Mouse (Mus musculus): ENCODE measurements around the gene Tbkbp1. TPM values are rescaled to one million over a fixed set of nuclear protein-coding genes. Genes with fewer than 3 reads are reported as not detected.

Tbkbp1 gene
- polyA plus RNA-seq, 1 experiment from 2014 or later: 5.5 TPM

DNA sequence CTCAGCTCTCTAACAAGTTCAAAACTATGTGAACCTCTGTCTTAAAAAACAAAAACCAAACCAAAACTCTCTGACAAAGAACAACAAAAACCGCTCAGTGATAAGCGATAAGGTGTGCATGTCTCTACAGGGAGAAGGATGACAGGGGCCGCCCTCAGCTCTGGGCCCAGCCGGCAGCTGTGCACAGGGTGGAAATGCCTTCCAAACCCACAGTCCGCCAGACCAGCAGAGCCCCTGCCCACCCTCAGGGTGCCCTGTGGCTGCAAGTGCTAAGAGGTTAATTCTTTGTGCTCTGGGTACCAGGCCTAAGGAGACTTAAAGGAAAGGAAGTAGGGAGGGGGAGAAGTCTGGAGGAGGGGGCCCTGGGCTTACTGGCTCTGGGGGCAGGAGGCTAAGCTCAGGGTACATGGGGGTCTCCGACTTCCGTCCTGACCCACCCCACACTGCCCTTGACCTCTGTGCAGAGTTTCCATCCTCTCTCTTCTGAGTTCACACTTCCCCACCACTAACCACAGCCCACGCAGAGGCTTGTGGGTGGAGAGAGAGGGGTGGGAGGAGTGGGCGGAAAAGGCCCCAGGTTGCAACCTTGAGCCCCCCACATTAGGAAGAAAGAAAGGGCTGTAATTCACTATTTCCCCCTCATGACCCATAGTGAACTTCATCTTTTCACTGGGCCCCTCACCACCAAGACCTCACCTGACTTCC is 7.9 kb downstream of the Tbkbp1 start:
- H3K27me3 ChIP-seq (replicated peaks): peaks cover 52% of the 10 kb centered on the region
- H3K27ac ChIP-seq (replicated peaks): no peak overlapping the region
- H3K9ac ChIP-seq: no peak overlapping the region
- peaks cover 46% of the 10 kb centered on the region for H3K36me3 ChIP-seq
- H3K4me3 ChIP-seq: no peak overlapping the region
- H3K4me2 ChIP-seq: no peak overlapping the region
- ATAC-seq (ENCODE audit: extremely low read depth, insufficient number of reproducible peaks, low FRiP score, low TSS enrichment): no peak
- H3K4me1 ChIP-seq: peaks cover 40% of the 10 kb centered on the region
- H3K9me3 ChIP-seq: no peaks in the 10 kb centered on the region
- 68% methylated on average over 9 of the region's 9 CpGs for WGBS

DNA sequence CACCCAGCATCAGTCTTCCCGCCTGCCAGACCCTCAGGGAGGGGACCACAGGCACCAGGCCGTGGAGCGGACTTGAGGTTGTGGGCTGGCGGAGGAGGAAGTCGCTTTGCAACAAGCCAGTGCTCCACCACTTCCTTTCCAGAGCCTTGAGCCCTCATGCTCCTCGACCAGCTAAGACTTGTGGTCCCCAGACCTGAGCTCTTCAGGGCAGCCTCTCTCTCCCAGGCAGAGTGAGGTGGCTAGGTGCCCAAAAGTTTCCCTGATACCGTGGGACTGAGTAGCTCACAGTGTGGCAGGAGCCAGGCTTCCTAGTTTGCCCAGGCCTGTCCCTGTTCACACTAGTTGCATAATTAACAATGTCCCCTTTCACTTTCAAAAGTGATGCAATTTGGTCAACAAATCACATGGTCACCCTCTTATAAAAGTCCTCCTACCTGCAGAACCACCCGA is 9.1 kb downstream of the Tbkbp1 start:
- Histone ChIP-seq H3K4me2 (no peak overlapping the region), H3K4me3 (no peak overlapping the region), H3K9ac (no peak overlapping the region), H3K27me3 (replicated peaks) (peaks cover 55% of the 10 kb centered on the region), H3K9me3 (no peaks in the 10 kb centered on the region), H3K36me3 (peaks cover 43% of the 10 kb centered on the region), H3K27ac (replicated peaks) (no peak overlapping the region), H3K4me1 (peaks cover 30% of the 10 kb centered on the region)
- WGBS: 60% methylated on average over 8 of the region's 8 CpGs
- no peak for ATAC-seq (ENCODE audit: extremely low read depth, insufficient number of reproducible peaks, low FRiP score, low TSS enrichment)

- Histone ChIP-seq H3K27me3 (replicated peaks) (peaks cover 65% of the 10 kb centered on the region), H3K9me3 (no peaks in the 10 kb centered on the region), H3K4me1 (peaks cover 16% of the 10 kb centered on the region), H3K27ac (replicated peaks) (no peak overlapping the region), H3K9ac (no peak overlapping the region), H3K4me3 (no peak overlapping the region), H3K4me2 (no peak overlapping the region), H3K36me3 (peaks cover 47% of the 10 kb centered on the region)
- 69% methylated on average over 4 of the region's 4 CpGs for WGBS
- no peak for ATAC-seq (ENCODE audit: extremely low read depth, insufficient number of reproducible peaks, low FRiP score, low TSS enrichment)
Measured at GRCm38 (mm10) chr11:97140811-97141210, 10.5 kb downstream of the Tbkbp1 start.

GRCm38 (mm10) chr11:97139256-97139655 is 12.0 kb downstream of the Tbkbp1 start:
- Histone ChIP-seq H3K4me3 (peak overlapping the region; percentile 55), H3K9me3 (no peaks in the 10 kb centered on the region), H3K27ac (replicated peaks) (no peak overlapping the region), H3K9ac (peak overlapping the region; percentile 82), H3K36me3 (peaks cover 33% of the 10 kb centered on the region), H3K4me1 (peaks cover 15% of the 10 kb centered on the region), H3K27me3 (replicated peaks) (peaks cover 80% of the 10 kb centered on the region), H3K4me2 (peak overlapping the region; percentile 86)
- 17% methylated on average over 15 of the region's 15 CpGs for WGBS
- no peak for ATAC-seq (ENCODE audit: extremely low read depth, insufficient number of reproducible peaks, low FRiP score, low TSS enrichment)

DNA sequence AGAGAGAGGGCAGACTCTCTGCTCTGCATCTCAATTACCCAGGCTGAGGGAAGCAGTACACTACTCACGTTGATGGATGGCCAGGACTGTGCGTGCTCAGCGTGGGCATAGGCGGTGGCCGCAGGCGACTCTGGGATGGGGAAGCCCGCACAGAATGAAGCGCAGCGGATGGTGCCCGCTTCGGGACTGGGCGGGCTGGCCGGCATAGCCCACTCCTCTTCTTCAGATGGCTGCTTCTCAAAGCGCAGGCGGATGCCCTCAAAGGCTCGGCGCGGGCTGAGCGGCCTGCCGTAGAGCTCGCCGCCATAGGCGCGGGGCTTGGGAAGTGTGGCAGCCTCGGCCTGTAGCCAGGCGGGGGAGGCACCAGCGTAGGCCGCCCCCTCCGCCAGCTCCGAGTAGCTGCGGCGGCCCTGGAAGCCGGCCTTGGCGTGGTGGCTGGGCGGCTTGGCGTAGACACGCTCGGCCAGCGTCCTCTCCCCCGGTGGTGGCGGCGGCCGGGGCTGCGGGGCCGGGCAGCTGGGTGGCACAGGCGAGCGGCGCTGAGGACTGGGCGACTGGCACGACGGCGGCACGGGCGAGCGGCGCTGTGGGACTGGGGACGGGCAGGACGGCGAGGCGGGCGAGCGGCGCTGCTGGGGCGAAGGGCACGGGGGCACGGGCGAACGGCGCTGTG is 12.6 kb downstream of the Tbkbp1 start:
- H3K9ac ChIP-seq: peak overlapping the region; percentile 82
- no peak overlapping the region for H3K27ac ChIP-seq (replicated peaks)
- H3K9me3 ChIP-seq: no peaks in the 10 kb centered on the region
- peak; percentile 27; the same call in 1 of the 2 replicates for ATAC-seq (ENCODE audit: extremely low read depth, insufficient number of reproducible peaks, low FRiP score, low TSS enrichment)
- peaks cover 86% of the 10 kb centered on the region for H3K27me3 ChIP-seq (replicated peaks)
- peak overlapping the region; percentile 55 for H3K4me3 ChIP-seq
- H3K4me1 ChIP-seq: peaks cover 15% of the 10 kb centered on the region
- H3K36me3 ChIP-seq: peaks cover 29% of the 10 kb centered on the region
- peak overlapping the region; percentile 86 for H3K4me2 ChIP-seq
- 12% methylated on average over 69 of the region's 69 CpGs for WGBS

- 53% methylated on average over 5 of the region's 5 CpGs for WGBS
- Histone ChIP-seq H3K4me1 (peaks cover 1% of the 10 kb centered on the region), H3K36me3 (peaks cover 18% of the 10 kb centered on the region), H3K4me2 (no peak overlapping the region), H3K27me3 (replicated peaks) (peaks cover 97% of the 10 kb centered on the region), H3K9me3 (no peaks in the 10 kb centered on the region), H3K9ac (no peak overlapping the region), H3K4me3 (no peak overlapping the region), H3K27ac (replicated peaks) (no peak overlapping the region)
- no peak for ATAC-seq (ENCODE audit: extremely low read depth, insufficient number of reproducible peaks, low FRiP score, low TSS enrichment)
Measured at GRCm38 (mm10) chr11:97133270-97133669, 18.0 kb downstream of the Tbkbp1 start.

DNA sequence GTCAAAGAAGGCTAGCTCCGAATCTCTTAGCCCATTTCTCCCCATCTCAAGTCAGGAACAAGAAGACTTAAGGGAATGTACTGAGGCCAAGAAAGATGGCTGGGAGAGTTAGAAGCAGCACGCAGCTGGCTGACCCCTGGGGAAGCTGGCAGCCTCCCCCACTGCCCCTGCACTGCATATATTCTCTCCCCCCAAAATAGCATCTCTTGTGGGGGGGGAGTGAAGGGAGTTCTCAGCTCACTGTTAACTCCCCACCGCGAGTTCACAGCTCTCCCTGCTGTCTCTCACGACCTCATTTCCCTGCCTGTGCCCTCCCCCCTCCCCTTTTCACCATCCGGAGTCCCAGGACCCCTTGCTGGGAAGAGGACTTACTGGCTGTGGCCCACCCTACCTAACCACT is 19.1 kb downstream of the Tbkbp1 start:
- Histone ChIP-seq H3K9me3 (no peaks in the 10 kb centered on the region), H3K36me3 (peaks cover 12% of the 10 kb centered on the region), H3K4me2 (no peak overlapping the region), H3K4me1 (no peaks in the 10 kb centered on the region; the same call in 1 of the 2 replicates), H3K9ac (no peak overlapping the region), H3K27me3 (replicated peaks) (peaks cover 95% of the 10 kb centered on the region), H3K4me3 (no peak overlapping the region), H3K27ac (replicated peaks) (no peak overlapping the region)
- WGBS: 18% methylated on average over 6 of the region's 6 CpGs
- no peak for ATAC-seq (ENCODE audit: extremely low read depth, insufficient number of reproducible peaks, low FRiP score, low TSS enrichment)

- 52% methylated on average over 2 of the region's 2 CpGs for WGBS
- H3K36me3 ChIP-seq: peaks cover 7% of the 10 kb centered on the region
- H3K4me1 ChIP-seq: peaks cover 3% of the 10 kb centered on the region
- H3K9me3 ChIP-seq: no peaks in the 10 kb centered on the region
- H3K9ac ChIP-seq: no peak overlapping the region
- H3K4me3 ChIP-seq: no peak overlapping the region
- H3K27me3 ChIP-seq (replicated peaks): peaks cover 90% of the 10 kb centered on the region
- ATAC-seq (ENCODE audit: extremely low read depth, insufficient number of reproducible peaks, low FRiP score, low TSS enrichment): no peak
- H3K4me2 ChIP-seq: no peak overlapping the region
- H3K27ac ChIP-seq (replicated peaks): no peak overlapping the region
Measured at GRCm38 (mm10) chr11:97131683-97132082, 19.6 kb downstream of the Tbkbp1 start.

DNA sequence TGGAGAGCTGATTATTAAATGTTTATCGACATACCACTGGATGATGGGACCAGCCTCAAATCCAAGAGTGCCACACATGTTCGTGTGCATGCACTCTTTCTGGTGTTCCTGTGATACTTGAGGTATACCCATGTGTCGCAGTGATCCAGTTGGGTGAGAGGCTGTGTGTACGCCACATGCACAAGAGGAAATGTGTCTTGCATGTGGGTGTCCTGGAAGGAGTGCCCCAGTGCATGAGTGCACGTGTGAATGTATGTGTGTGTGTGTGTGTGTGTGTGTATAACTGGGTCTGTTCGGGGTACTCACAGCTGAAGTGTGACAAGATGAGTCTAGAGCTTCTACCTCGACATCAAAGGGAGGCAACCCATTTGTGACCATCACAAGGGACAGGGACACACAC is 21.0 kb downstream of the Tbkbp1 start:
- WGBS: 70% methylated on average over 7 of the region's 7 CpGs
- Histone ChIP-seq H3K36me3 (no peaks in the 10 kb centered on the region), H3K9ac (no peak overlapping the region), H3K4me3 (no peak overlapping the region), H3K4me1 (peaks cover 5% of the 10 kb centered on the region), H3K27me3 (replicated peaks) (peaks cover 88% of the 10 kb centered on the region), H3K27ac (replicated peaks) (no peak overlapping the region), H3K9me3 (no peaks in the 10 kb centered on the region), H3K4me2 (no peak overlapping the region)
- ATAC-seq (ENCODE audit: extremely low read depth, insufficient number of reproducible peaks, low FRiP score, low TSS enrichment): no peak

- no peak overlapping the region for H3K4me3 ChIP-seq
- H3K27me3 ChIP-seq (replicated peaks): peaks cover 88% of the 10 kb centered on the region
- no peak overlapping the region for H3K9ac ChIP-seq
- H3K36me3 ChIP-seq: no peaks in the 10 kb centered on the region
- 56% methylated on average over 3 of the region's 3 CpGs for WGBS
- H3K4me2 ChIP-seq: no peak overlapping the region
- H3K27ac ChIP-seq (replicated peaks): no peak overlapping the region
- no peaks in the 10 kb centered on the region for H3K9me3 ChIP-seq
- H3K4me1 ChIP-seq: peaks cover 9% of the 10 kb centered on the region
- no peak for ATAC-seq (ENCODE audit: extremely low read depth, insufficient number of reproducible peaks, low FRiP score, low TSS enrichment)
Measured at GRCm38 (mm10) chr11:97128956-97129355, 22.3 kb downstream of the Tbkbp1 start.

DNA sequence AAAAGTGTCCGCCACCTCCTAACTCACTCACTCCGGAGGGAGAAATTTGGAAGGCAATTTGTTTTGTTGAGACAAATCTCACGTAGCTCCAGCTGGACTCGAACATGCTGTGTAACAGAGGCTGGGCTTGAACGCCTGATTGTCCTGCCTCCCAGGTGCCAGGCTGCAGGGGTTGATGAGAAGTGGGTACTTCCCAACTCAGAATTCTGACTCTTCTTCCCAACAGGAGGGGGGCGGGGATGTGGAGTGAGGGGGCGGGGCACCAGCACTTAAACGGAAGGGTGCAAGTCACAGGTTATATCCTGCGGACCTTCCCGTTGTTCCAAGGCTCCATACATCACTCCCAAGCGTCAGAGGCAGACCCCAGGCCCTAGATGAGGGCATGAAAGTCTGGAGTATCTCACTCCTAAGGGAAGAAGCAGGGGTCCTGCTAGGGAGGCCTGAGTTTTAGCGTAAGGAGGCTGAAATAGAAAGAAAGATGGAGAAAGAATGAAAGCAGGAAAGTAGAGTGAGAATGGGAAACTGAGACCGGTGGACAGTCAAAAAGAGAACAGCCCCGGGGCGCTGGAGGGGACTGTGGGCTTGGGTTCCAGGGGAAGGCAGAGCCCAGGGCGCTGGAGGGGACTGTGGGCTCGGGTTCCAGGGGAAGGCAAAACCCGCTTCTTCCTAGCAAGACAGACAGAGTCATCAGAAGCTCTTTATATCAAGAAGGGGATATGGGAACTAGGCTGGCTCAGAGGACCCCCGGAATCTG is 23.6 kb downstream of the Tbkbp1 start:
- ATAC-seq (ENCODE audit: extremely low read depth, insufficient number of reproducible peaks, low FRiP score, low TSS enrichment): no peak
- 19% methylated on average over 19 of the region's 19 CpGs for WGBS

More for the DNA sequence above, 23.6 kb downstream of the Tbkbp1 start:
- H3K36me3 ChIP-seq: no peaks in the 10 kb centered on the region
- H3K27ac ChIP-seq (replicated peaks): no peak overlapping the region
- H3K27me3 ChIP-seq (replicated peaks): peaks cover 77% of the 10 kb centered on the region
- no peaks in the 10 kb centered on the region for H3K9me3 ChIP-seq
- H3K9ac ChIP-seq: peak overlapping the region; percentile 81
- peak overlapping the region; percentile 96 for H3K4me2 ChIP-seq
- H3K4me3 ChIP-seq: peak overlapping the region; percentile 63
- H3K4me1 ChIP-seq: peaks cover 15% of the 10 kb centered on the region
